Mouse (Mus musculus) CH12.LX (cell line): ENCODE data around the gene Entpd4b. TPM values are rescaled to one million over a fixed set of nuclear protein-coding genes. Genes with fewer than 3 reads are reported as not detected.
"Not testable (repeated sequence)": the region's sequence is repeated elsewhere in the genome, so short reads cannot be mapped to it uniquely, and the experiment has no call there.

Experiments
- DNase-seq: peaks from one replicate; pipeline ENCODE4 v3.0.0-alpha.2; 2013; ENCODE audit errors: extremely low read depth
- H3K27ac ChIP-seq: 2 replicates; pipeline ENCODE4 v1.5.1; 2012; ENCODE audit warnings: low read depth, mild to moderate bottlenecking, control low read depth, moderate library complexity; ENCODE audit not compliant: insufficient read depth
- H3K27me3 ChIP-seq: replicated peaks from 2 replicates; pipeline ENCODE3; 2012; ENCODE audit warnings: inconsistent platforms
- H3K36me3 ChIP-seq, 2 experiments: replicated peaks in 1 of 2; 2 replicates each; pipeline versions ENCODE3 to v1.6.1; 2012; ENCODE audit warnings: inconsistent platforms in 1 of 2, low read length in 1 of 2, mild to moderate bottlenecking in 1 of 2, mixed read lengths in 1 of 2, moderate library complexity in 1 of 2; ENCODE audit not compliant: control insufficient read depth in 1 of 2, insufficient read depth in 1 of 2
- H3K4me1 ChIP-seq, 2 experiments: 2 replicates each; pipeline ENCODE4 v1.6.1; 2012; ENCODE audit warnings: inconsistent platforms in 1 of 2, moderate library complexity in 1 of 2; ENCODE audit not compliant: insufficient read depth in 2 of 2, control insufficient read depth in 1 of 2
- H3K4me2 ChIP-seq: 2 replicates; pipeline ENCODE4 v1.6.1; 2012; ENCODE audit warnings: low read depth, mild to moderate bottlenecking, control low read depth; ENCODE audit not compliant: poor library complexity, insufficient read depth, severe bottlenecking
- H3K4me3 ChIP-seq, 3 experiments: fragments of 150-350 bp in 1 of 3; sonication (generic) in 1 of 3; replicated peaks in 1 of 3; 2 replicates each; pipeline versions ENCODE3 to v1.5.1; 2011 to 2012; ENCODE audit warnings: low read depth in 2 of 3, low read length in 2 of 3, mild to moderate bottlenecking in 2 of 3, moderate library complexity in 2 of 3, control low read depth in 1 of 3, improper control_type of control experiment in 1 of 3, inconsistent platforms in 1 of 3, mixed read lengths in 1 of 3; ENCODE audit not compliant: poor library complexity in 1 of 3
- H3K79me2 ChIP-seq: replicated peaks from 2 replicates; pipeline ENCODE4 v1.6.1; 2012; ENCODE audit warnings: mild to moderate bottlenecking, moderate library complexity; ENCODE audit not compliant: control insufficient read depth, poor library complexity, insufficient read depth, severe bottlenecking; ENCODE audit errors: extremely low read depth
- H3K9ac ChIP-seq: 2 replicates; pipeline ENCODE4 v1.6.1; 2012; ENCODE audit warnings: low read depth, mild to moderate bottlenecking, control low read depth, moderate library complexity; ENCODE audit not compliant: insufficient read depth
- H3K9me3 ChIP-seq: replicated peaks from 2 replicates; pipeline ENCODE3; 2012; ENCODE audit warnings: low read length, inconsistent platforms, mixed read lengths
- dilution Hi-C: fragments of 300-500 bp; cut with MboI; formaldehyde crosslinking; loops from 2 replicates; pipeline ENCODE4 v1.14.3; 2020; ENCODE audit warnings: low sequenced_read_pairs; ENCODE audit not compliant: extremely low pct_unique_long_range_greater_than_20kb, extremely low pct_ligation_motif_present
- in situ Hi-C: fragments of 300-500 bp; cut with MboI; formaldehyde crosslinking; loops from 3 replicates; pipeline ENCODE4 v1.14.3; 2019; ENCODE audit warnings: low sequenced_read_pairs, low pct_ligation_motif_present, low pct_unique_long_range_greater_than_20kb, mixed read lengths
- polyA plus RNA-seq: library from polyadenylated mRNA; unstranded; fragments of >175 nt; gene quantifications from 2 replicates; pipeline ENCODE4 v1.2.1, GENCODE M21; 2012; ENCODE audit warnings: low read depth; ENCODE audit not compliant: insufficient read length
- total RNA-seq, 2 experiments: library from RNA; depleted of rRNA; stranded (reverse); fragments of 300-350 nt in 1 of 2; fragments of >200 nt in 1 of 2; gene quantifications; 2 replicates each; pipeline ENCODE4 v1.2.3; 2012 to 2014

Entpd4b gene
- total and polyA plus RNA-seq, 3 experiments: 10.7 to 14.2 (median 13.2) TPM

- dilution Hi-C loops, H3K27me3 ChIP-seq, H3K4me2 ChIP-seq, DNase-seq, H3K9ac ChIP-seq, H3K27ac ChIP-seq, H3K4me1 ChIP-seq, H3K79me2 ChIP-seq, H3K4me3 ChIP-seq, in situ Hi-C loops, H3K9me3 ChIP-seq, H3K36me3 ChIP-seq: not testable (repeated sequence)
These were observed 1.6 kb downstream of the Entpd4b start for GRCm38 (mm10) chr14:69556820-69557219.

- H3K4me2 ChIP-seq, H3K4me1 ChIP-seq, H3K27me3 ChIP-seq, H3K4me3 ChIP-seq, H3K36me3 ChIP-seq, H3K27ac ChIP-seq, DNase-seq, H3K9me3 ChIP-seq, H3K9ac ChIP-seq, H3K79me2 ChIP-seq, in situ Hi-C loops, dilution Hi-C loops: not testable (repeated sequence)
These were observed 2.3 kb downstream of the Entpd4b start for GRCm38 (mm10) chr14:69557550-69557949.

Other genes with a start within 250 kb of the Entpd4b start
- gene Gm16867, start 52.1 kb upstream of the Entpd4b start, total RNA-seq (2012; rRNA removed): 0.21 TPM in 1 of 2 replicates, not detected in the other
- gene Gm16867, start 52.1 kb upstream of the Entpd4b start, total RNA-seq (2014; rRNA removed): not detected in 2 replicates
- not detected in 2 replicates for gene Gm16867, start 52.1 kb upstream of the Entpd4b start, polyA plus RNA-seq
- gene Gm27179, start 42.9 kb upstream of the Entpd4b start, total RNA-seq (2012; rRNA removed): not detected in 2 replicates
- gene Gm27179, start 42.9 kb upstream of the Entpd4b start, total RNA-seq (2014; rRNA removed): not detected in 2 replicates
- gene Gm27179, start 42.9 kb upstream of the Entpd4b start, polyA plus RNA-seq: not detected in 2 replicates